Mouse (Mus musculus) forebrain, embryonic 11.5 days (tissue): ENCODE results near the gene Pole. TPM values are rescaled to one million over a fixed set of nuclear protein-coding genes. Genes with fewer than 3 reads are reported as not detected.

ENCODE experiments used
- ATAC-seq: fragments of 200-750 bp; cut with Nextera tagmentation; replicated peaks from 2 replicates; pipeline ENCODE4 v1.8.0; 2017; ENCODE audit warnings: moderate TSS enrichment; ENCODE audit not compliant: low FRiP score
- DNase-seq: peaks from one replicate; pipeline ENCODE4 v3.0.0-alpha.2; 2017; ENCODE audit warnings: low spot score
- H3K27ac ChIP-seq: fragments of 300-500 bp; sonication (generic); 2 replicates; pipeline ENCODE4 v1.5.1; 2014; ENCODE audit warnings: low read depth, low read length
- H3K27me3 ChIP-seq: fragments of 300-500 bp; sonication (generic); 2 replicates; pipeline ENCODE4 v1.6.1; 2014; ENCODE audit warnings: mild to moderate bottlenecking, low read length, mixed read lengths; ENCODE audit not compliant: control insufficient read depth, insufficient read depth
- H3K36me3 ChIP-seq: fragments of 300-500 bp; sonication (generic); 2 replicates; pipeline ENCODE4 v1.6.1; 2014; ENCODE audit warnings: mild to moderate bottlenecking, low read length, moderate library complexity, mixed read lengths; ENCODE audit not compliant: control insufficient read depth, insufficient read depth
- H3K4me1 ChIP-seq: fragments of 300-500 bp; sonication (generic); replicated peaks from 2 replicates; pipeline ENCODE4 v1.6.1; 2014; ENCODE audit warnings: low read length, mixed read lengths; ENCODE audit not compliant: control insufficient read depth, insufficient read depth
- H3K4me2 ChIP-seq: fragments of 300-500 bp; sonication (generic); 2 replicates; pipeline ENCODE4 v1.6.1; 2014; ENCODE audit warnings: low read depth, mild to moderate bottlenecking, low read length, moderate library complexity, mixed read lengths; ENCODE audit not compliant: severe bottlenecking
- H3K4me3 ChIP-seq: fragments of 300-500 bp; sonication (generic); 2 replicates; pipeline ENCODE4 v1.5.1; 2014; ENCODE audit warnings: low read depth, low read length
- H3K9ac ChIP-seq: fragments of 300-500 bp; sonication (generic); 2 replicates; pipeline ENCODE4 v1.6.1; 2014; ENCODE audit warnings: low read length
- H3K9me3 ChIP-seq: fragments of 300-500 bp; sonication (generic); 2 replicates; pipeline ENCODE4 v1.6.1; 2016; ENCODE audit warnings: low read length, mixed read lengths; ENCODE audit not compliant: control insufficient read depth
- WGBS: fragments of 180-500 bp; shearing (Covaris S2); extraction: QIAGEN DNeasy Blood & Tissue Kit; methylation state at CpG from one replicate; pipeline ENCODE4 v1.1.7; 2014; 5-methylcytosine and 5-hydroxymethylcytosine counted together
- polyA plus RNA-seq: library from polyadenylated mRNA; unstranded; fragments of >200 nt; fragmentation: Nextera tagmentation; extraction: Ambion mirVana; gene quantifications from 2 replicates; pipeline ENCODE4 v1.2.1, GENCODE M21; 2014

Pole gene
- polyA plus RNA-seq, 1 experiment from 2014 or later = 50.7 TPM

DNA sequence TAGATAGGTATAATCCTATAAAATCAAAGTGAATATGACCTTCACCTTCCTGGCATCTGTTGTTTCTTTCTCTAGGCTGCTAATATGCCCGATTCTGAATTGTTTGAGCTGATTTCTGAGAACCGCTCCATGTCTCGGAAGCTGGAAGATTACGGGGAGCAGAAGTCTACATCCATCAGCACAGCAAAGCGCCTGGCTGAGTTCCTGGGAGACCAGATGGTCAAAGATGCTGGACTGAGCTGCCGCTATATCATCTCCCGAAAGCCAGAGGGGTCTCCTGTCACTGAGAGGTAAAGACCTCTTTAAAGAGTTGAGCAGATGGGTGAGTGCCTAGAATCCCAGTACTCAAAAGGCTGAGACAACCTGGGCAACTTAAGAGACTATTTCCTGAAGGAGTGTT lies 22.8 kb downstream of the Pole start:
- no peaks in the 10 kb centered on the region for H3K4me1 ChIP-seq
- no peak overlapping the region for H3K4me2 ChIP-seq
- WGBS = 96% methylated on average over 7 of the region's 7 CpGs
- no peak overlapping the region for H3K27ac ChIP-seq
- peaks cover 16% of the 10 kb centered on the region; the same call in 1 of the 2 replicates for H3K36me3 ChIP-seq
- no peaks in the 10 kb centered on the region for H3K27me3 ChIP-seq
- no peaks in the 10 kb centered on the region for H3K9me3 ChIP-seq
- no peak overlapping the region for H3K9ac ChIP-seq
- no peak for DNase-seq
- H3K4me3 ChIP-seq = no peak overlapping the region
- ATAC-seq = no peak

DNA sequence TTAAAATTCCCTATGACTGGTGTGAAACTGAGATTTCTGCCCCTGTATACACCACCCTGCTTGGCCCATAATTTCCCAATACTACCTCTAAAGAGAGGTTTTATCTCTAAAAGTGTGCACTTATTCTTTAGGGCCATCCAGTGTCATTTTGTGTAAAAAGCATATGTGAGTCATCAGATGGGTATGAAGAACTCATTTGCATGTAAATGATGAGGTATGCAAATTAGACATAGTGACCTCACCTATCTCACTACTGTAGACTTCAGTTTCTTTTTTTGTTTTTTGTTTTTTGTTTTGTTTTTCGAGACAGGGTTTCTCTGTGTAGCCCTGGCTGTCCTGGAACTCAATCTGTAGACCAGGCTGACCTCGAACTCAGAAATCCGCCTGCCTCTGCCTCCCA lies 27.0 kb downstream of the Pole start:
- ATAC-seq (no peak), DNase-seq (no peak)
- Histone ChIP-seq H3K4me3 (no peak overlapping the region), H3K36me3 (peaks cover 10% of the 10 kb centered on the region; the same call in 1 of the 2 replicates), H3K4me1 (no peaks in the 10 kb centered on the region), H3K9ac (no peak overlapping the region), H3K27ac (no peak overlapping the region), H3K4me2 (no peak overlapping the region), H3K27me3 (no peaks in the 10 kb centered on the region), H3K9me3 (no peaks in the 10 kb centered on the region)
- WGBS = 89% methylated on average over 3 of the region's 3 CpGs

DNA sequence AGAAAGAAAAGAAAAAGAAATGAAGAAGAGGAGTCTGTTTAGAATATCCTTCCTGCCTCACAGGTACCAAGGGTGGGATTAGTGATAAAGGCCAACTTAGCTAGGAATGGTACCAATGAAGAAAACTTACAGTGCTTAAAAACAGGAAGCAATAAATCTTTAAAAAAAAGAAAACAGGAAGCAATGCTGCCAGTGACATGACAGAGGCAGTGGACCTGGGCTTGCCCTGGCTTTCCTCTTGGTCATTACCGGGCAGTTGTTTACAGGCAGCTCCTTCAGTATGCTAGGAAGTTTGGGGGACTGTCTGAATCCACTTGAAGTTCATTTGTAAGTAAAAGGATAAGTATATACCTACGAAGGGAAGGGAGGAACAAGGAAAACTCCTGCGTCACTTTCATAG lies 44.4 kb downstream of the Pole start:
- Histone ChIP-seq H3K4me2 (no peak overlapping the region), H3K9me3 (no peaks in the 10 kb centered on the region), H3K36me3 (peaks cover 11% of the 10 kb centered on the region; the same call in 1 of the 2 replicates), H3K27ac (no peak overlapping the region), H3K4me1 (no peaks in the 10 kb centered on the region), H3K27me3 (no peaks in the 10 kb centered on the region), H3K9ac (no peak overlapping the region), H3K4me3 (no peak overlapping the region)
- DNase-seq (no peak), ATAC-seq (no peak)
- 96% methylated on average over 3 of the region's 3 CpGs for WGBS

- Histone ChIP-seq H3K9me3 (no peaks in the 10 kb centered on the region), H3K4me2 (no peak overlapping the region), H3K27me3 (peaks cover 9% of the 10 kb centered on the region), H3K27ac (no peak overlapping the region), H3K4me1 (peaks cover 7% of the 10 kb centered on the region; the same call in 1 of the 2 replicates), H3K9ac (no peak overlapping the region), H3K4me3 (no peak overlapping the region), H3K36me3 (peaks cover 9% of the 10 kb centered on the region; the same call in 1 of the 2 replicates)
- DNase-seq = no peak
- no peak for ATAC-seq
- 92% methylated on average over 2 of the region's 2 CpGs for WGBS
Measured at GRCm38 (mm10) chr5:110338792-110339191, 52.7 kb downstream of the Pole start.

DNA sequence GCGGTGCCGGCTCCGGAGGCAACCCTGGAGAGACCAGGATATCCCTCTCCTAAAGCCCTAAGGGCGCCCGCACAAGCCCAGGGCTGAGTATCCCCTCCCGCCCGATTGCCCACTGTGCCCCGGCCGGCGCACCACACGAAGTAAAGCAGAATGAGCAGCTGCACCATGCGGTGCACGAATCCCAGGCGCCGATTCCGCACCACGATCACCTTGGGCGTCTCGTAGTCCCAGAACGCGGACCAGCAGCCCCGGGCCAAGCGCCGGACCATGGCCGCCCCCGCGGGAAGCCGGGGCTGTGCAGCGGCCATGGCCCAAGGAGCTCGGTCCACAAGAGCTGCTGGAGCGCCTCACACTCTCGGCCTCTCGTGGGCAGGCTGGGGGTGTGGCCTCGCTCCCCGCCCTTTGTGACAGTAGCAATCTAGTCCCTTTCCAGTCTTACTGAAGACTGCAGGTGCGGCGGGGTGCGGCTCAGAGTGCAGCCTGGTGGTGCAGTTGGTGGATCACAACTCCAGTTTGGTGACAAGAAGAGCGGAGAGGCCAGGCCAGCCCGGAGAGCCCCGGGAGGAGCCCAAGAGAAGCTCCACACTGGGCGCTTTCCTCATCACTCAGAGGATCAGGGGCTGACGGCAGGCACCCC lies 56.7 kb downstream of the Pole start, which contains the start of gene P2rx2:
P2rx2 (minus strand) TSS at position 565 of the 637 bp plus-strand sequence.
- H3K4me1 ChIP-seq = peaks cover 7% of the 10 kb centered on the region; the same call in 1 of the 2 replicates
- H3K27me3 ChIP-seq = peaks cover 9% of the 10 kb centered on the region
- no peaks in the 10 kb centered on the region for H3K9me3 ChIP-seq
- ATAC-seq (peak; percentile 74), DNase-seq (peak; percentile 80)
- WGBS = 2% methylated on average over 43 of the region's 43 CpGs
- H3K9ac ChIP-seq = peak within 1 kb of the TSS; percentile 65
- peak within 1 kb of the TSS; percentile 96 for H3K4me2 ChIP-seq
- H3K36me3 ChIP-seq = no peaks in the 10 kb centered on the region
- H3K27ac ChIP-seq = no peak within 1 kb of the TSS
- H3K4me3 ChIP-seq = peak within 1 kb of the TSS; percentile 44

GRCm38 (mm10) chr5:110344524-110344923 lies 58.4 kb downstream of the Pole start, which contains the start of gene Lrcol1:
Gene Lrcol1 (plus strand): TSS chr5:110344730.
- no peak within 1 kb of the TSS for H3K4me3 ChIP-seq
- peaks cover 7% of the 10 kb centered on the region; the same call in 1 of the 2 replicates for H3K4me1 ChIP-seq
- no peaks in the 10 kb centered on the region for H3K36me3 ChIP-seq
- no peak within 1 kb of the TSS for H3K9ac ChIP-seq
- H3K4me2 ChIP-seq = no peak within 1 kb of the TSS; the same call in 1 of the 2 replicates
- no peak within 1 kb of the TSS for H3K27ac ChIP-seq
- 80% methylated on average over 4 of the region's 4 CpGs for WGBS
- ATAC-seq = no peak
- no peaks in the 10 kb centered on the region for H3K9me3 ChIP-seq
- no peak for DNase-seq
- peaks cover 9% of the 10 kb centered on the region for H3K27me3 ChIP-seq

- H3K9ac ChIP-seq = no peak overlapping the region
- H3K27me3 ChIP-seq = peaks cover 9% of the 10 kb centered on the region
- H3K4me3 ChIP-seq = no peak overlapping the region
- no peaks in the 10 kb centered on the region for H3K36me3 ChIP-seq
- DNase-seq = no peak
- peaks cover 7% of the 10 kb centered on the region; the same call in 1 of the 2 replicates for H3K4me1 ChIP-seq
- no peak for ATAC-seq
- no peak overlapping the region for H3K27ac ChIP-seq
- H3K4me2 ChIP-seq = no peak overlapping the region
- H3K9me3 ChIP-seq = no peaks in the 10 kb centered on the region
- 91% methylated on average over 4 of the region's 4 CpGs for WGBS
Measured at GRCm38 (mm10) chr5:110345553-110345952, 59.4 kb downstream of the Pole start.

- Histone ChIP-seq H3K4me1 (peaks cover 7% of the 10 kb centered on the region; the same call in 1 of the 2 replicates), H3K4me3 (no peak overlapping the region), H3K27ac (no peak overlapping the region), H3K27me3 (peaks cover 5% of the 10 kb centered on the region), H3K9me3 (no peaks in the 10 kb centered on the region), H3K36me3 (no peaks in the 10 kb centered on the region), H3K4me2 (no peak overlapping the region), H3K9ac (no peak overlapping the region)
- 88% methylated on average over 8 of the region's 8 CpGs for WGBS
- ATAC-seq (no peak), DNase-seq (no peak)
Measured at GRCm38 (mm10) chr5:110347006-110347405, 60.9 kb downstream of the Pole start.

DNA sequence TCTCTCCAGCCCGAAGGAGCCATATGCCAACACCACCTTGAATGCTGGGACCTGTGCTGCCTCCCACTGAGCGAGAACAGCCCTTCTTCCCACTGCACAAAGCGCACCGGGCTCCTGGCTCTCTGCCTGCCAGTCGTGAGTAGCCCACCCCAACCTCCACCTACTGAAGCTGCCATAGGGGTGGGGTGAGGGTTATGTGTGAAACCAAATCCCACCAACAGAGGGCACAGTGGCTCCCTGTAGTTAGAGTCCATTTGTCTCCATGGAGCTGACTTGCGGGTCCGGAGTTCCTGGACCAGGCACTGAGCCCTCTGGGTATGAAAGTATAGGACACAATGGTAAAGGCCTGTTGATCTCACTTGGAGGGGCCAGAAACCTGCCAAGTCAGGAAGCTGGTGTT lies 68.6 kb downstream of the Pole start:
- ATAC-seq = 0 out of 2 replicates have a peak, but pooled peaks have one; percentile 22
- Histone ChIP-seq H3K27ac (no peak overlapping the region), H3K4me1 (no peaks in the 10 kb centered on the region), H3K9me3 (no peaks in the 10 kb centered on the region), H3K27me3 (no peaks in the 10 kb centered on the region), H3K4me3 (no peak overlapping the region), H3K36me3 (no peaks in the 10 kb centered on the region), H3K9ac (no peak overlapping the region), H3K4me2 (no peak overlapping the region)
- DNase-seq = peak; percentile 74
- WGBS = 10% methylated on average over 7 of the region's 7 CpGs
